Mouse (Mus musculus) lung, postnatal 0 days (tissue): Measurements from ENCODE around the gene Fnip2.

Experiments
- CTCF ChIP-seq: IDR thresholded peaks from 2 replicates; pipeline ENCODE4 v1.5.1; 2016; ENCODE audit warnings: antibody characterized with exemption, mild to moderate bottlenecking
- EP300 ChIP-seq: IDR thresholded peaks from 2 replicates; pipeline ENCODE4 v1.6.1; 2016; ENCODE audit warnings: antibody characterized with exemption, mild to moderate bottlenecking, control low read depth

GRCm38 (mm10) chr3:79537023-79537422, 30.6 kb downstream of the Fnip2 start:
- TF ChIP-seq CTCF (no peak), EP300 (no peak)
